Mouse (Mus musculus) testis, postnatal 10 days (tissue): ENCODE measurements around the gene Tspoap1.
A peak's percentile ranks its signal among the peaks of the same experiment; 100 is the strongest.

Experiments
- DNase-seq: peaks from one replicate; pipeline ENCODE4 v3.0.0; 2021; ENCODE audit warnings: low spot score

Gene Tspoap1

GRCm38 (mm10) chr11:87760301-87761081, at the start of gene Tspoap1:
TSS of gene Tspoap1 (plus strand) at chr11:87760541.
- no peak for DNase-seq

- no peak for DNase-seq
Measured at GRCm38 (mm10) chr11:87712188-87712587, 48.2 kb upstream of the Tspoap1 start.

- DNase-seq = no peak
Measured at GRCm38 (mm10) chr11:87715999-87716398, 44.3 kb upstream of the Tspoap1 start.

GRCm38 (mm10) chr11:87719526-87719925, 40.8 kb upstream of the Tspoap1 start:
- DNase-seq = no peak

GRCm38 (mm10) chr11:87720324-87720723, 40.0 kb upstream of the Tspoap1 start:
- DNase-seq = no peak

- DNase-seq = no peak
Measured at GRCm38 (mm10) chr11:87720839-87721238, 39.5 kb upstream of the Tspoap1 start.

DNA sequence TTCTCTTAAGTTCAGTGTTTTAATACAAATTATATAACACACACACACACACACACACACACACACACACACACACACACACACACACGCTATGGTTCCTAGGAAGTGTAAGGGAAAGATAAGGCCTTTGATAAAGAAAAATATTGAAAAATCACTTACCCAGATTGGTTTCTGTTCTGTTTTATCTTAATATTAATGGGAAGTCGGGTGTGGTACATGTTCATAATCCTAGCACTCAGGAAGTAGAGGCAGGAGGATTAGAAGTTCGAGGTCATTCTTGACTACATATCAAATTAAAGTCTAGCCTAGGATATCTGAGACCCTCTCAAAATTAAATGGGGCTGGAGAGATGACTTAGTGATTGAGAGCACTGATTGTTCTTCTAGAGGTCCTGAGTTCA, 38.2 kb upstream of the Tspoap1 start:
- no peak for DNase-seq

DNA sequence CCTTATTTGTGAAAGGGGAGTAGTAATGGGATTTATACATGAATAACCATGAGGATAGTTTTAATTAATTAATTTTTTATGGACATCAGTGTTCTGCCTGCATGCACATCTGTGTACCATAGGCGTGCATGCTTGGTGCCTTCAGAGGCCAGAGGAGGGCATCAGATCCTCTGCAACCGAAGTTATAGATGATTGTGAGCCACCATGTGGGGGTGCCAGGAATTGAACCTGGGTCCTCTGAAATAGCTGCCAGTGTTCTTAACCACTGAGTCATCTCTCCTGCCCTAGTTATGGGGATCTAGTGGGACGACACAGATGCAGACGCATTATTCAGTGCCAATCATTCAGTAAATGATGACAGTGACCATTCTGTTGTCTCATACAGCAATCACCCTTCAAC, 37.5 kb upstream of the Tspoap1 start:
- DNase-seq = no peak

- DNase-seq = no peak
Measured at GRCm38 (mm10) chr11:87725515-87725914, 34.8 kb upstream of the Tspoap1 start.

DNA sequence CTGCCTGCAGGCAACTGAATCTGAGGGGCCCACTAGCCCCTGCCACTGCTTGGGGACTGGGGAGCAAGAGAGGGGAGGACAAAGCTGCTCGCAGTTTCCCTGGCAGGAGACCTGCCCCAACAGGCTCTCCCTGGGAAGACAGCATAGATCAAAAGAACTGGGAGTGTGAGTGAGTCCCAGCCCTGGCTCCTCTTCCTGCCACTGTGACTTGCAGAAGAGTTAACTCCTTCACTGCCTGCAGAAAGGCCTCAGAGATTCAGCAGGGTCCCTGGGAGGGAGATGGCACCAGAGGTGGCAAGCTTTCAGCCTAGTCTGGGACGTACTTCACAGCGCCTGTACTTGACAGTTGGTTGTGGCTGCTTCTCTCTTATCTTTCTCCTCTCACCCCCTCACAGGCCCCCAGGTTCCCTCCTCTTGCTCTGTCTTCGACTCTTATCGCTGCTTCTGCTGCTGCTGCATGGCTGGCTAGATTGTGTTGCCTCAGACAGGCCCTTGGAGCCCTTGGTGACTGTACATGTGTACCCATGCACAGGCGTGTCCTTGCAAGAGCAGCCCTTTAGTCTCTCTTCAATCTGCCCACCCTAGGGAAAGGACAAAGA, 34.3 kb upstream of the Tspoap1 start:
- DNase-seq = no peak

DNA sequence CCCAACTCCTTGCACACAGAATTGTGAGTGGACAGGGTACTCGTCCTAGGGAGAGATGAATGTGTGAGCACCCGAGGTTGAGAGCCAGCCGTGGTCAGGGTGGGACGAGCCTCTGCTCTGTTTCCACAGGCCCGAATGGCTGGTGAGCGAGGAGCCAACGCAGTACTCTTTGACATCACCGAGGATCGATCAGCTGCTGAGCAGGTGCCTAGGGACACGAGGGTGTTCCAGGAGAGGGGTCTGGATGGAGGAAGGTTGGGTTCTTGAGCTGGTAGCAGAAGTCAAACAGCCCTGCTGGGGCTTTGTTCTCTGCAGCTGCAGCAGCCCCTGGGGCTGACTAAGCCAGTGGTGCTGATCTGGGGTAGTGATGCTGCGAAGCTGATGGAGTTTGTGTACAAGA, 33.3 kb upstream of the Tspoap1 start:
- DNase-seq = no peak

DNA sequence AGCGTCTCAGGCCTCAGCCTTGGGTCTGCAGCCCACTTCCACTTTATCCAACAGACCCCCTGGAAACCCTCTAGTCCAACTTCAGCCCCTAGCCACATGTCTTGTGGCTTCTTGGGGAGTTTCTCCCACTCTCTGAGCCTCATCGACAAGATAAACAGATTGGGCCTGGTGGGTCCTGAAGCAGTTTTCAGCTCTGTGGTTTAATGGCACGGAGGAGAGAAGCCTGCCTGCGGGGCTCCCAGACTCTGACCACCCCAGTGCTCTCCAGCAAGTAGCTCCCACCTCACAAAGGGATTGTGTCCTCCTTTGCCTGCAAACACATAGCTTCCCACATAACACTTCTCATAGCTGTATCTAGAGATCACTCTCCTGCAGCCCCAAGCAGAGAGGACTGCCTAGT, 32.9 kb upstream of the Tspoap1 start:
- no peak for DNase-seq

DNA sequence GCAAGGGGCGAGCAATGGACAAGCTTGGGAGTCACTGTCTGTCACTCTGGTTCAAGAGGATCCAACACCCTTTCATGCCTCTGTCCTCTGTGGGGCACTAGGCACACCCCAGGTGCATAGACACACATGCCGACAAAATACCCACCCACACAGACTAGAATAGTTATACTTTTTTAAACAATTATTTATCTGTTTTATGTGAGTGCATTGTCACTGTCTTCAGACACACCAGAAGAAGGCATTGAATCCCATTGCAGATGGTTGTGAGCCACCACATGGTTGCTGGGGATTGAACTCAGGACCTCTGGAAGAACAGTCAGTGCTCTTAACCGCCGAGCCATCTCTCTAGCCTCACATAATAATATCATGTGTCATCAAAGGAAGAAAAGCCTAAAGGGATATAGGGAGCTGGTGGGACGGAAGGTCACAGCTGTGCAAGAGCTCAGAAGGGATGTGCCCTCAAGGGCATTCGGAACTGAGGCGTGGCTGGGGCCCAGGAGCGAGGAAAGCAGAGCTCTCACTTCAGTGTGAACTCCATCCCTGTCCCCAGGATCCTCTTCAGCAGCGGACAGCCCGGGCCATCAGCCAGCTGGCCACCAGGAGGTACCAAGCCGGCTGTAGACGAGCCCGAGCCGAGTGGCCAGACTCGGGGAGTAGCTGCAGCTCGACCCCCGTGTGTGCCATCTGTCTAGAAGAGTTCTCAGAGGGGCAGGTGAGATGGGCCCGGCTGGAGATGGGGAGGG, 31.3 kb upstream of the Tspoap1 start:
- no peak for DNase-seq

DNA sequence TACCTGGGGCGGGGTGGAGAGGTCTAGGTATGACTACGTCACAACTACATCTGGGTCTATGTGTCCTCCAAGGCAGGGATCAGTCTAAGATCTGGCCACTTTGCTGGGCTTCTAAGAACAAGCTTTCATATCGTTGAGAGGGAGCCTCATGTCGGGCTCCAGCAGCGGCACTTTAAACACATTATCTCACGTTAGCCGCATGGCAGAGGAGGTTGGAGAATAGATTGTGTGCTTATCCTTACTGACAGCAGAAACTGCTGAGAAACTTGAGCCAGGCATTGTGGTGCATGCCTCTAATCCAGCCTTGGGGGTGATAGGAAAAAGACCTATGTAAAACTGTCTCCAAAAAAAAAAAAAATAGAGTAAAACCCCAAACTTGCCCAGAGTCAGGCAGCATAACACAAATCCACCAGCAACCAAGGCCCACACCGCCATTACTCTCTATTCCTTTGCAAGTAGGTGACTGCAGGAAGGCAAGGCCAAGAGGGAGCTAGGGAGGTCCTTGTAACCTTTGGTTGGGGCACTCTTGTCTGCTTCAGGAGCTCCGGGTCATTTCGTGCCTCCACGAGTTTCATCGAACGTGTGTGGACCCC, 30.7 kb upstream of the Tspoap1 start:
- DNase-seq = no peak

GRCm38 (mm10) chr11:87730652-87731310, 29.6 kb upstream of the Tspoap1 start:
- no peak for DNase-seq

DNA sequence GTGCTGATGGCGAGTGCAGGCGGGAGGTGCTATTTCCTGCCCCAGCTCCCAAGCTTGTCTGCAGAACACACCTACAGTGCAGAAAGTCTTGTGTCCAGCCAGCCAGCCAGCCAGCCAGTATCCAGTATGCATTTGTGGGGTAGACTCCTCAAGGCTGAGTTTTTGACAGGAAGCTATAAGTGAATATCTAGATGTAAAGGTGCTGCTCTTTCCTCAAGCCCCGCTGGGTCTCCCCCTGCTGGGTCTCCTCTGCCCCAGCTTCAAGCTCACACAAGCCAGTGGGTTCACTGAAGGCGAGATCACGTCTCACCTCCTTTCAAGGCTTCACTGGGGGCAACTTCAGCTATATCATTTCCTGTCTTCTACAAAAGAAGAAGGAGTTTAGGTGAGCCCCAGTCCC, 26.0 kb upstream of the Tspoap1 start:
- DNase-seq = no peak

DNA sequence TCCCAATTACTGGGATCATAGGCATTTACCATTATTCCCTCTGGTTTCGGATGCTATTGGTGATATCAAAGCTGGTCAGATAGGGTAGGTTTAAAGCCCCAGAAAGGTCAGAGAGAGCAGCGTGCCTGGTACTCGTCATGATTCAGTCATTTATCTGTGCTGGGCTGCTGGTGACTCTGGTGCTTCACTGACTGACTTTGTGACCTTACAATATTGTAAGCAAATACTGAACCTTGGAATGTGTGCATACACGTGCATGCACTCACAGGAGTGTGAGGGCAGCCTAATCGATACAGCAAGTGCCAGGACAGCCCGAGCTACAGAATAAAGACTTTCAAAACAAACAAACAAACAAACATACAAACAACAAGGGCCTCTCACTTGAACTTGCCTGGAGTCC, 24.6 kb upstream of the Tspoap1 start:
- DNase-seq = no peak

GRCm38 (mm10) chr11:87736647-87737134, 23.6 kb upstream of the Tspoap1 start:
- DNase-seq = peak; percentile 75

DNA sequence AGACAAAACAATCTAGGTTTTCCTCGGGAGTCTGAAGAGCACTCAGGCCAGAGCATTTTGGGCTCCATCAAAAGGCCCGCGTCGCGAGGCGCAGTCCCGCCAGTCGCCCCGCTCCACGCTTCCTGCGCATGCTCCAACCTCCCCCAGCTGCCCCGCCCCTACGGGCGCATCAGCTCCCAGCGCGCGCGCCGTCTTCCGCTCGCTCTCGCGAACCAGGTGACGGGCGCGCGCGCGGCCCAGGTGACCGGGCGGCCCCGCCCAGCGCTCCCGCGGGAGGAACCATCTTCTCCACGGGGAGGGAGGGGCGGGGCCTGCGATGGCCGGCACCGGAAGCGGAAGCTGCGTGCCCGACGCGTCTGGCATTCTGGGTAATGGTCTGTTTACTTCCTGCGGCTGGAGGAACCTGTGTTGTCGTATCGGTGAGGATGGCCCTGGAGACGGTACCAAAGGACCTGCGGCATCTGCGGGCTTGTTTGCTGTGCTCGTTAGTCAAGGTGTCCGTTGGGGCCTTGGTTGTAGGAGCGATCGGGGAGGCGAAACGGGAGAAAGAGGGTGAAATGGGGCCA, 23.1 kb upstream of the Tspoap1 start, which contains the start of gene Supt4a:
Gene Supt4a, plus strand, starts transcription at position 378 of the 566 bp plus-strand sequence.
- peak; percentile 99 for DNase-seq

GRCm38 (mm10) chr11:87743691-87744090, 16.6 kb upstream of the Tspoap1 start:
- no peak for DNase-seq

- DNase-seq = no peak
Measured at GRCm38 (mm10) chr11:87744964-87745363, 15.4 kb upstream of the Tspoap1 start.
